Mouse (Mus musculus) lung, embryonic 15.5 days (tissue): ENCODE measurements around the gene Zfand2a. TPM values are rescaled to one million over a fixed set of nuclear protein-coding genes. Genes with fewer than 3 reads are reported as not detected.

ENCODE experiments used
- ATAC-seq: fragments of 200-750 bp; cut with Nextera tagmentation; 2 replicates; pipeline ENCODE4 v1.8.0; 2017; ENCODE audit warnings: moderate number of reproducible peaks, borderline replicate concordance; ENCODE audit not compliant: low FRiP score, low TSS enrichment; ENCODE audit errors: extremely low read depth
- H3K27ac ChIP-seq: fragments of 300-500 bp; sonication (generic); 2 replicates; pipeline ENCODE4 v1.5.1; 2015; ENCODE audit warnings: moderate library complexity, mild to moderate bottlenecking, inconsistent platforms
- H3K27me3 ChIP-seq: fragments of 300-500 bp; sonication (generic); 2 replicates; pipeline ENCODE4 v1.6.1; 2015; ENCODE audit warnings: inconsistent platforms
- H3K36me3 ChIP-seq: fragments of 300-500 bp; sonication (generic); 2 replicates; pipeline ENCODE4 v1.6.1; 2015; ENCODE audit warnings: inconsistent platforms
- H3K4me1 ChIP-seq: fragments of 300-500 bp; sonication (generic); 2 replicates; pipeline ENCODE4 v1.6.1; 2015; ENCODE audit warnings: inconsistent platforms
- H3K4me2 ChIP-seq: fragments of 300-500 bp; sonication (generic); 2 replicates; pipeline ENCODE4 v1.6.1; 2015; ENCODE audit warnings: inconsistent platforms, mild to moderate bottlenecking, moderate library complexity
- H3K4me3 ChIP-seq: fragments of 300-500 bp; sonication (generic); 2 replicates; pipeline ENCODE4 v1.5.1; 2015; ENCODE audit warnings: mild to moderate bottlenecking, inconsistent platforms
- H3K9ac ChIP-seq: fragments of 300-500 bp; sonication (generic); 2 replicates; pipeline ENCODE4 v1.6.1; 2015; ENCODE audit warnings: inconsistent platforms
- H3K9me3 ChIP-seq: fragments of 300-500 bp; sonication (generic); 2 replicates; pipeline ENCODE4 v1.6.1; 2016; ENCODE audit warnings: inconsistent platforms
- WGBS: fragments of 180-500 bp; shearing (Covaris S2); methylation state at CpG from one replicate; pipeline ENCODE4 v1.1.7; 2015; 5-methylcytosine and 5-hydroxymethylcytosine counted together
- polyA plus RNA-seq: library from polyadenylated mRNA; unstranded; fragments of >200 nt; fragmentation: Nextera tagmentation; extraction: Ambion mirVana; gene quantifications from 2 replicates; pipeline ENCODE4 v1.2.1, GENCODE M21; 2015

The Zfand2a gene
- 7.7 and 9.5 TPM in 2 replicates for polyA plus RNA-seq

DNA sequence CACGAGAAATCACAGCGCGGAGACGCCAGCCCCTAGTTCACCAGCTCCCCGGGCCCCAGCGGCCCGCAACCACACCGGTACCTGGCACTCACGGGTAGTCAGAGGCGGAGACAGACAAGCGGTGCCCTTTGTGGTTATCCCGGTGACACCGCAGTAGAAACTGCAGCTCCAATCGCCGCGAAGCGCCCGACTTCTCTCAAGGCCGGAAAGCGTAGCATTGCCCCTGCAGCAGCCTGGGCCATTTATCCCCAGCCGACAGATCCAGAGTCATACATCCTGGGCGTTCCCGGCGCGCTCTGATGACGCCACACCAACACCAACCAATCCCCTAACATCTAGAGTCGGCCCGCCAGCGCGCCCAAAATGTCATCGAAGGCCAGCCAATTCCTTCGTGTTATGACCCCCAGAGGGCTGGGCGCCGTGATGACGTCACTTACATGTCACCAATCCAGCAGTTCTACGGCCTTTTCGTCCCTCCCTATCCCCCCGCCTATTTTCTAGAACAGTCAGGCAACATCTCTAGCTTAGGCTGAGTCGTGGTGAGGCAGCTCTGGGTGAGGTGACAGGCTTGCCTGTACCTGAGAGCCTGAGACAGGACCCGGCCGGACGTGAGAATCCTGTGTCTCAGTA, at the start of gene Zfand2a:
Zfand2a (minus strand) TSS at position 365 of the 630 bp plus-strand sequence.
- whole genome bisulfite sequencing = under 1% methylated on average over 42 of the region's 42 CpGs
- Histone ChIP-seq H3K4me1 (peaks cover 15% of the 10 kb centered on the region), H3K9ac (peak within 1 kb of the TSS; percentile 69)

DNA sequence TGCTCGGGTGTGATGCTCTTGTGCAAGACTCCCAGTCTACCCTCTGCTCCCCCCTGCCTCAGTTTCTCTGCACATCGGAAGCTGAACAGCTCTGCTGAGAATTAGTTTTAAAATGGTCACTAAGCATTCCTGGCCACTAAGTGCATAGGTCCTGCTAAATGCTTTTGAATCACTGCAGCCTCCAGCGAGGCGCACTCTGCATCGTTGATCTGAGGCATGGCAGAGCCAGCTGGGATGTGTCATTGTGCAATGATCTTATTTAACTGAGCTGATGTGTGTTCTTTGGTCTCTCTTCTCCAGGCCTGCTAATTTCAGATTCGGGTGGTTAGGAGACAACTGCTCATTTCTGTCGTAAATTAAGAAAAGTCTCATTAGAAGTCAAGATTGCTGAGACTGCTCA, 44.5 kb upstream of the Zfand2a start:
- no peak overlapping the region for H3K4me2 ChIP-seq
- peaks cover 53% of the 10 kb centered on the region for H3K27me3 ChIP-seq
- H3K4me1 ChIP-seq = no peaks in the 10 kb centered on the region
- WGBS = 38% methylated on average over 7 of the region's 7 CpGs
- no peaks in the 10 kb centered on the region for H3K36me3 ChIP-seq
- no peak overlapping the region for H3K4me3 ChIP-seq
- no peak for ATAC-seq
- no peak overlapping the region for H3K27ac ChIP-seq
- no peak overlapping the region for H3K9ac ChIP-seq
- no peaks in the 10 kb centered on the region for H3K9me3 ChIP-seq

More for the DNA sequence above, at the start of gene Zfand2a:
- H3K4me3 ChIP-seq = peak within 1 kb of the TSS; percentile 72
- peak within 1 kb of the TSS; percentile 76 for H3K27ac ChIP-seq
- peak; percentile 97 for ATAC-seq
- no peaks in the 10 kb centered on the region for H3K9me3 ChIP-seq
- H3K36me3 ChIP-seq = peaks cover 24% of the 10 kb centered on the region
- H3K4me2 ChIP-seq = peak within 1 kb of the TSS; percentile 84
- H3K27me3 ChIP-seq = no peaks in the 10 kb centered on the region

DNA sequence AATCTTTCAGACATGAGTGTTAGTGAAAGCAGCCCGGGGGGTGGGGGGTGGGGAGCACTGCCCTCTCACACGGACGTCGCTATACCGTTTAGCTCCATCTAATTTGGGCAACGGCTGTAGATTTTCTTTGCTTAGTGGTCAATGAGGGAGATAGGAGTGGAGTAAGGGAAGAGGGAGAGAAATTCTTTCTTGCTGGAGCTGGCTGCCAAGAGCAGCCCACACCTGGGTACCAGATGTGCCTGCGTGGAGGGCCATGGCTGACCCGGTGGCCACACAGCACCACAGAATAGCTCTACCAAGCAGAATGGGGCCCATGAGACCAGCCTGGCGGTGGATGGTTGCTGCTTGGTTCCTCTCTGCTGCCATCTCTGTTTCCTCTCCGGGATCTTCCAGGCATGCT, 37.6 kb upstream of the Zfand2a start:
- no peak overlapping the region for H3K4me3 ChIP-seq
- H3K9me3 ChIP-seq = no peaks in the 10 kb centered on the region
- H3K27me3 ChIP-seq = peaks cover 3% of the 10 kb centered on the region; the same call in 1 of the 2 replicates
- WGBS = 53% methylated on average over 10 of the region's 10 CpGs
- no peak for ATAC-seq
- no peak overlapping the region for H3K4me2 ChIP-seq
- H3K4me1 ChIP-seq = peaks cover 8% of the 10 kb centered on the region; the same call in 1 of the 2 replicates
- H3K27ac ChIP-seq = no peak overlapping the region
- H3K9ac ChIP-seq = no peak overlapping the region
- H3K36me3 ChIP-seq = no peaks in the 10 kb centered on the region

DNA sequence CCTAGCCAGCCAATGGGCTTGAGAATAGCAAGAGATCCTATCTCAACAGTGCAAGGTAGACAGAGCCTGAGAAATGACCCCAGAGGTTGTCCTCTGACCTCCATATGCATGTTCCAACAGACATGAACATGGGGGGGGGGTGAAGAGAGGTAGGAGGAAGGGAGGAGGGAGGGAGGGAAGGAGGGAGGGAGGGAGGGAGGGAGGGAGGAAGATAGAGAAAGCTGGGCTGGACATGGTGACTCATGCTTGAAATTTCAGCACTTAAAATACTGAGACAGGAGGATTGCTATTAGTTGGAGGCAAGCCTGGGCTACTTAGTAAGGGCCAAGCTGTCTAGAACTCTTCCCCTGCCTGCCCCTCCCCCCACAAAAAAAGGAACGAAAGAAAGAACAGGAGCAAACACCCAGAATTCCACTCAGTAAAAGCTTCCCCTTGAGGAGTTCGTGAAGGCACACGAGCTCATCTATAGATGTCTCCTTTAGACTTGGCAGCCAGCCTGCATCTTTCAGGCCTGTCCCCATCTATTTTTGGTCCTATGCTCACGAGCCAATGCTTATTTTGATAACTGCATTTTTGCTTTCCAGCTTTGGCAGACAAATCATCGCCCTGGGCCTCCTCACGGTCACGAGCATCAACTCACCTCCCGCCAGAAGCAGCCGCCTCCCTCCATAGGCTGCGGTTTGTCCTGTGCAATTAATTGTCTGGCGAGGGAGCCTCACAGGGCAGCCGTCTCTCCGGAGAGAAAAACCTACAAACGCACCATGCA, 35.9 kb upstream of the Zfand2a start:
- 32% methylated on average over 14 of the region's 14 CpGs for WGBS
- peaks cover 12% of the 10 kb centered on the region for H3K4me1 ChIP-seq
- peak; percentile 8; the same call in 1 of the 2 replicates for ATAC-seq
- H3K36me3 ChIP-seq = no peaks in the 10 kb centered on the region
- peaks cover 5% of the 10 kb centered on the region; the same call in 1 of the 2 replicates for H3K27me3 ChIP-seq
- H3K9me3 ChIP-seq = no peaks in the 10 kb centered on the region
- H3K4me2 ChIP-seq = no peak overlapping the region
- H3K27ac ChIP-seq = no peak overlapping the region
- no peak overlapping the region for H3K4me3 ChIP-seq
- no peak overlapping the region for H3K9ac ChIP-seq

DNA sequence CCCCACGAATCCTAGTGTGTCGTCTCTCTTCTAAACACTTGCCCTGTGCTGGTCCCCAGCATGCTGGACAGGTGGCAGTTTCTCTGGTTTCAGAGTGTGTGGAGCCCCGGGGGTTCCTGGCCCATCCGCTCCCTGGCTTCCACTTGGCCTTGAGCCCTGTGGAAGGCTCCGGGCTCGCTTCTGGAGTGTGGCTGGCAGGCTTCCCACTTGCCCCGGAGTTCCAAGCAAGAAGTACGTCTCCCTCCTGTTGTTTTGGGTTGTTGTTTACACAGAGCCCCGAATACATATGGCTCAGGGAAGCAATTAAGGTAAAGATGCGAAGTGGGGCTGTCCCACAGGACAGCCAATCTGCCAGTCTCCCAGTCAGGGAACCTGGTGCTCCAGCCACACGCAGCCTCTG, 31.9 kb upstream of the Zfand2a start:
- 24% methylated on average over 11 of the region's 11 CpGs for WGBS
- Histone ChIP-seq H3K27me3 (peaks cover 7% of the 10 kb centered on the region; the same call in 1 of the 2 replicates), H3K4me2 (0 out of 2 replicates have a peak overlapping the region, but pooled peaks have one; percentile 23), H3K9me3 (no peaks in the 10 kb centered on the region), H3K4me1 (peaks cover 12% of the 10 kb centered on the region), H3K27ac (no peak overlapping the region), H3K36me3 (no peaks in the 10 kb centered on the region), H3K4me3 (no peak overlapping the region), H3K9ac (no peak overlapping the region)
- ATAC-seq = no peak

DNA sequence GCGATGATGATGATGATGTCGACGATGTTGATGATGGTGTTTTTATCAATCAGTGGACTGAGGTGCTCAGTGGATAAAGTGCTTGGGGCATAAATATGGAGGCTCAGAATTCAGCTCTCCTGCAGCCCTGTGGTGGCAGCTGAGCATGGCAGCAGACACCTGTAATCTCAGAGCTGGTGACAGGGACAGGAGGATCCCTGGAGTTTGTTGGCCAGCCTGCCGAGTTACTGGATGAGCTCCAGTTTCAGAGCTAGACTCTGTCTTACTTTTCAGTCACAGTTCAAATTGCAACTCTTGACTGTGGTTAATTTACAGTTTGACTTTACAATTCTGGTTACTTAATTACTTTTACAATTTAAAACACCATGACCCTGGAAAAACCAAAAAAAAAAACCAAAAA, 27.9 kb upstream of the Zfand2a start:
- no peak overlapping the region for H3K9ac ChIP-seq
- H3K4me3 ChIP-seq = no peak overlapping the region
- H3K27ac ChIP-seq = no peak overlapping the region
- peaks cover 26% of the 10 kb centered on the region for H3K27me3 ChIP-seq
- peaks cover 4% of the 10 kb centered on the region for H3K4me1 ChIP-seq
- no peak overlapping the region for H3K4me2 ChIP-seq
- 83% methylated on average over 4 of the region's 4 CpGs for WGBS
- no peaks in the 10 kb centered on the region for H3K9me3 ChIP-seq
- no peaks in the 10 kb centered on the region for H3K36me3 ChIP-seq
- ATAC-seq = no peak

DNA sequence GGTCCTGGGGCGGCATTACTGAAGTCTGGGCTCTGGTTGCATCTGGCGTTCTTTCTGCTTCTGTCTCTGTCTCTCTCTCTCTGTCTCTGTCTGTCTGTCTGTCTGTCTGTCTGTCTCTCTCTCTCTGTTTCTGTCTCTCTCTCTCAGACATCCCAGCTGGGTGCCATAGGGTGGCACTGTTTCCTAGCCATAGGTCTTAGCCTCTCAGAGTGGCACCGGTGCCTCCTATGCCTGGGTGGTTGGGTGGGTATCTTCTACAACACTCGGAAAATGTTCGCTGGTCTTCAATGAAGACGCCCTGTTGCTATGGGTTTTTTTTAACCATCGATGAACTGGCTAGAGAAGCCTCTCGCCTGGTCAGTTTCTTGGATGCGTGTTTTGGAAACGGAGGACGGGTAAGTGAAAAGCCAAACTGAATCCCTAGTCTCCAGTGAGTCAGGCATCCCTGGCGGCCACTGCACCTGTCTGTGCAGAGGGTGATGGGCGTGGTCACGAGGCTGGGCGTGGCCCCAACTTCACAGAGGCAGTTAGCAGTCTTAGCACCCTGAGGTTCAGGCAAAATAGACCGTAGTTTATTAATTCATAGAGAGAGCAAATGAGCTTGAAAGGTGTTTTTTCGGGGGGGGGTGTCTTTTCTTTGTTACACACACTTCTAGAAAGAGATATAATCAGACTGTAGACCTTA, 26.5 kb upstream of the Zfand2a start:
- Histone ChIP-seq H3K9ac (no peak overlapping the region), H3K4me1 (no peaks in the 10 kb centered on the region), H3K4me3 (no peak overlapping the region), H3K36me3 (no peaks in the 10 kb centered on the region), H3K27me3 (peaks cover 26% of the 10 kb centered on the region), H3K9me3 (no peaks in the 10 kb centered on the region), H3K4me2 (no peak overlapping the region), H3K27ac (no peak overlapping the region)
- 14% methylated on average over 17 of the region's 17 CpGs for WGBS
- no peak for ATAC-seq

DNA sequence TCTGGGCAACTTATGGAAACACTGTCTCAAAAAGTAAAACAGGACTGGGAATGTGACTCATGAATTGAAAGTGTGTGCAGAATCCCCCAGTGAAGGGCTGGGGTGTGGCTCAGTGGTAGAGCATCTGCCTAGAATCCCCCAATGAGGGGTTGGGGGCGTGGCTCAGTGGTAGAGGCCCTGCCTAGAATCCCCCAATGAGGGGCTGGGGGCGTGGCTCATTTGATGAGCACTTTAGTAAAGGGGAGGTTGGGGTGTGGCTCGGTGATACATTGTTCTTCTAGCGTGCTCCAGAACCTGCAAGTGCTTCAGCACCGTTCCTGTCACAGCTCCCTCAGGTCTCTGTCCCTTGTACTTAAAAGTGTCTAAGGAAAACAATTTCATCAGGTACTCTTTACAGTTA, 21.9 kb upstream of the Zfand2a start:
- no peak overlapping the region for H3K4me2 ChIP-seq
- H3K27ac ChIP-seq = no peak overlapping the region
- WGBS = 14% methylated on average over 5 of the region's 5 CpGs
- no peaks in the 10 kb centered on the region for H3K36me3 ChIP-seq
- H3K4me3 ChIP-seq = no peak overlapping the region
- no peak for ATAC-seq
- peaks cover 29% of the 10 kb centered on the region for H3K27me3 ChIP-seq
- no peak overlapping the region for H3K9ac ChIP-seq
- H3K4me1 ChIP-seq = no peaks in the 10 kb centered on the region
- H3K9me3 ChIP-seq = no peaks in the 10 kb centered on the region

DNA sequence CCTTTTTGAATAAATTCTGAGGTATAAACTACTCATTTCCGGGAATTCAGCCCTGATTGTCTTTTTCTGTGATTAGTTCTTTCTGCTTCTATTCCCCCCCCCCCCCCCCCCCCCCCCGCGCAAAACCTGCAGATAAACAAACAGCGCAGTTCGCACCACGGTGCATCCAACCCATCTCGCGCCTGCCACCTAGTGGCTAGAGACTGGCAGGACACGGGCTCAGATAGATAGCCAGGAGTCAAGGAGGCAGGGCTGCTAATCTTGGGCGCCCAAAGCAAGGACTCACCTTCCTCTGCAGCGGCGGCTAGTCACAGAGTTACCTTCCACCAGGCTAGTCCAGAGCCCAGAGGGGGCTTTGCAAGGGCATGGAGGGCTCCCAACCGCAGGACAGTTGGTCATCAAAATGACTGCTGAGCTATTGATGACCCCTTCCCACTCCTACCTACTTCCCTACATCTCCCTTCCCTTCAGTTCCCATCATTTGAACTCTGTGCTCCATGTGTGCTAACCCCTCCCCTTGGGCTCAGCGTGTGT, 20.8 kb upstream of the Zfand2a start:
- H3K4me2 ChIP-seq = no peak overlapping the region
- H3K27me3 ChIP-seq = peaks cover 18% of the 10 kb centered on the region
- no peak overlapping the region for H3K9ac ChIP-seq
- H3K4me3 ChIP-seq = no peak overlapping the region
- no peaks in the 10 kb centered on the region for H3K36me3 ChIP-seq
- H3K27ac ChIP-seq = no peak overlapping the region
- H3K4me1 ChIP-seq = no peaks in the 10 kb centered on the region
- ATAC-seq = no peak
- no peaks in the 10 kb centered on the region for H3K9me3 ChIP-seq
- WGBS = 5% methylated on average over 12 of the region's 14 CpGs

DNA sequence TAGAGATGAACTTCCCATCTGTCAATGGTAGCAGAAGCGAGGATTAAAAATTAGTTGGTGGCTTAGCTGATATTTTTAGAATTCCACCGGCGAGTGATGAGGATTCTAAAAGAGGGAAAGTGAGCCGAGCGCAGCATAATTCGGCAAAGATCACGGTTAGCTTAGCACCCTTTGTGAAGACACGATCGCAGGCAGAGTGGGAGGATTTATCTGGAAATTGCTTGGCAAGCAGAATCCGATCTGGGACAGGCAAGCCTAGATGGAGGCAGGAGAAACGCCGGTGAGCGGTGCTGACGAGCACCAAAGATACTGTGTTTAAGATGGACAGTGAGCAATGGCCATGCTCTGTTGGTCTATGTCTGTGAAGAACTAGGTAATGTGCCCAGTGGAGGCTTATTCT, 17.9 kb upstream of the Zfand2a start:
- Histone ChIP-seq H3K4me1 (no peaks in the 10 kb centered on the region), H3K9me3 (no peaks in the 10 kb centered on the region), H3K36me3 (no peaks in the 10 kb centered on the region), H3K4me2 (no peak overlapping the region), H3K27ac (no peak overlapping the region), H3K4me3 (no peak overlapping the region), H3K27me3 (peaks cover 10% of the 10 kb centered on the region), H3K9ac (no peak overlapping the region)
- WGBS = 76% methylated on average over 14 of the region's 14 CpGs
- ATAC-seq = no peak

DNA sequence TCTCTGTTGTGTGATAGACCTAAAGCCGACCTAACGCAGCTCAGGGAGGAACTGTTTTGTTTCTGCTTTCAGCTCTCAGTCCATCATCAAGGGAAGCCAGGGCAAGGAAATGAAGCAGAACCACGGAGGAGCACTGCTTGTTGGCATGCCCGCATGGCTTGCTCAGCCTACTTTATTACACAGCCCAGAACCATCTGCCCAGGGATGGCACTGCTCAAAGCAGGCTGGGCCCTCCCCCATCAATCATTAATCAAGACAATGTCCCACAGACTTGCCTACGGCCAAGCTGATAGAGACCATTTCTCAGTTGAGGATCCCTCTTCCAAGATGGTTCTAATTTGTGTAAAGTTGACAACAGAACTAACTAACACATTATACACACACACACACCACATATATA, 14.4 kb upstream of the Zfand2a start:
- Histone ChIP-seq H3K9ac (no peak overlapping the region), H3K27me3 (peaks cover 25% of the 10 kb centered on the region), H3K4me3 (no peak overlapping the region), H3K4me2 (no peak overlapping the region), H3K36me3 (no peaks in the 10 kb centered on the region), H3K27ac (no peak overlapping the region), H3K4me1 (no peaks in the 10 kb centered on the region), H3K9me3 (no peaks in the 10 kb centered on the region)
- WGBS = 55% methylated on average over 5 of the region's 5 CpGs
- no peak for ATAC-seq
